Mouse (Mus musculus) adrenal gland, adult 18-20 months (tissue): ENCODE results near the gene Luc7l3. TPM values are rescaled to one million over a fixed set of nuclear protein-coding genes. Genes with fewer than 3 reads are reported as not detected.
"Not testable (repeated sequence)": the region's sequence is repeated elsewhere in the genome, so short reads cannot be mapped to it uniquely, and the experiment has no call there.

Source experiments
- DNase-seq, 2 experiments: peaks; one replicate each; pipeline ENCODE4 v3.0.0; 2021 to 2022; ENCODE audit warnings: low spot score in 2 of 2
- total RNA-seq, 2 experiments: library from RNA; stranded (reverse); gene quantifications; 1 replicate in 1 of 2; 2 replicates in 1 of 2; pipeline ENCODE4 v1.2.3; 2021

Gene Luc7l3
- total RNA-seq, 2 experiments from 2014 or later: 58.1 to 71.9 TPM

- DNase-seq: no peak
Observed at GRCm38 (mm10) chr11:94314098-94314652, 7.6 kb downstream of the Luc7l3 start.

GRCm38 (mm10) chr11:94312733-94313132 is 9.1 kb downstream of the Luc7l3 start:
- no peak for DNase-seq

GRCm38 (mm10) chr11:94294996-94295845 is 26.6 kb downstream of the Luc7l3 start:
- DNase-seq: no peak

DNA sequence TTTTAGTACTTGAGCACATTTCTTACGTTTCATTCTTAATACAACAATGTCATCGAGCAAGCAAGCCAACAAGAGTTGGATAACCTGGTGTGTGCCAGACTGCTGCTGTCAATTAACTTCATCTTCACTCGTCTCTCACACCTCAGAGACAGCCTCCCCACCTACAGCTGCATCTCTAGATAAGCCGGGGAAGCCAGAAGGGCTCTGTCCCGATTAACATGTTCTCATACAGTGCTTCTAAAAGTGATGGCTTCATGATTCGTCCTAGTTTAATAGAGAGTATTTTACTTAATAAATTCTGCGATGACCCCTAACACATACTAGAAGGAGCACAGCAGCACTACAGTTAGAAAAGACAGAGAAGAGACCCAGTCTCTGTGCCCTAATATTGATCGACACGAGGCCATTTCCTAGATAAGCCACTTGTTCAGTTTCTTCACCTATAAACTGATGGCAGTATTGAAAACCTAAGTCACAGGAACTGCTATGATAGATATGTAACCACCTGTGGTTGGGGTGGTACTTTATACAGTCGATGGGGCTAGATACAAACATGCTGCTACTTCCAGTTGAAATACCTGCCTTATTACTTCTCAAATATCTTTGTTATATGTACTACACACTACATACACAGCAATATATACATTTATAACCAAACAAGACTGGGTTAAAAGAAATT is 31.6 kb downstream of the Luc7l3 start:
- no peak for DNase-seq

GRCm38 (mm10) chr11:94287105-94287504 is 34.7 kb downstream of the Luc7l3 start:
- no peak for DNase-seq

GRCm38 (mm10) chr11:94285886-94286574 is 35.8 kb downstream of the Luc7l3 start:
- DNase-seq: no peak

DNA sequence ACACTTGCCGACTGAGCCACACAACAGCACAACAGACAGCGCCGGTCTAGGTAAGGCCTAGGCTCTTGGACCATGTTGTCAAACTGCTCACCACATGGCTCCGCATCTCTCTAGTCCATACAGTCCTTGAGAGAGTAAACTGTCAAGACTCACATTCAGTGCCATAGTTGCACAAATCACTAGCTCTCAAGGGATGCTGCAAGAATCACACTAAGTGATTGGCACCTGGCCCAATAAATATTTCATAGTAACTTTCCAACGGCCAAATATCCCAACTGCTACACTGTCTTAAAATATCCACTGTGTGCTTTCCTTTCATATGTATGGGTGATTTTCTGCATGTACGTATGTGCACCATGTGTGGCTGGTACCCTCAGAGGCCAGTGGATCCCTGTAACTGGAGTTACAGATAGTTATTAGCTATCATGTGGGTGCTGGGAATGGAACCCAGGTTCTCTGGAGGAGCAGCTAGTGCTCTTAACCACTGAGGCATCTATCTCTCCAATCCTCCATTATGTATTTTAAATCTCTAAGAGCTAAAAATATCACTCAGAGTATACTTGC is 38.2 kb downstream of the Luc7l3 start:
- DNase-seq: no peak

DNA sequence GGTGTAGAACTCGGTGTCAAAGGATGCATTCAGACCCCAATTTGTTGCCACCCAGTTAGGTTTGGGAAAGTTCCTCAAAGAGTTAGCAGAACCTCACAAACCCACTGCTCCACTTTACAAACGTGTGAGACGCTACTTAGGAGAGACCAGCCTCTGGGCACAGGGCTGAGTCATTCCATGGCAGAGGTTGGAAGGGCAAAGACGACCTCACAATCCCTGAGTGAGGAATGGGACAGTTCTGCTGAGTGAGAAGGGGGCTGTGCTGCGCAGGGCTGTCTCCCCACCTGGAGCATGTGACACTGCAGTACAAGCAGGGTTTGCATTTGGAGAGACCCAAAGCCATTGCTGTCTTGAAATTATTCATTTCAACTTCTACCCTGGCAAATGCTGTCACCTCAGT is 39.5 kb downstream of the Luc7l3 start:
- no peak for DNase-seq

DNA sequence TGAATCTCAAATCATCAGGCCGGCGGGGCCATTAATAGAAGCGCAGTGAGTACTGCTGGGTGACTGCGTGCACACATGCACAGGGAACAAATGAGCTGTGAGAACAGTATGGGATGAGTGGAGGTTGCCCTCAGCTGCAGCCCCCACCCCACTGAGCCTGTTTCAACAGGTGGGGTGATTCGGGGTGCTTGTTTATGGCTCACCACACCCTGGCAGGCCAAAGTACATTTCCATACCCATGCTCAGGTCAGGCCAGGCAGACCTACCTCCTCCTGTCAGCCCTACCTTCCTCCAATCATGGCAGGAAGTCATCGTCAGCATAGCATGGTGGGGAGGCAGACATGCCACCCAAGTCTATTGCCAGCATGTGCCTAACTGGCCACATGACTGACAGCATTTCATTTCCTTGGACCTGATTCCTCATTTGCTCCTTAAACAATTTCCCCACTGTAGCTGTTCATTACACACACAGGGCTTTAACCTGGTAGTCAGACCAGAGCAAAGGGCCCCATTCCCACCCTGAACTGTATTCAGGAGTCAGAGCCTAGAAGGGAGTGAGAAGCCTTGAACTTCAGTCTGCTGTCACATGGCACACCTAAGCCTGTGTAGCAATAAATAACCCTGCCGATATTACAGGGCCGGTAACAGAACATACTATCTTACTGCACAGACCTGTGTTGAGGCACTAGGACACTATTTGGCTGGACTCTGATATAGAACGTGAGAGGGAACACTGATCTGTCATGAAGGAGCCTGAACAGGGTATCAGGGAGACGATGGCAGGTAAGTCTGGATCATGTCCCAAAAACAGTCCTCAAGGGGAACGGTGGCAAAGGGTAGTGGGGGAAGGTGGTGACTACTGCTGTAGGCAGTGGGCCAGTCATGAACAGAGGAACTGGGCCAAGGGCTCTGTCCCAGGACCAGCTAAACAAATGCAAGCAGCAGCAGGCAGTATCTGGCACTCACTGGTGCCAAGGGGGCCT is 40.3 kb downstream of the Luc7l3 start, which contains the start of gene Gm21885:
Gene Gm21885, plus strand, starts transcription at position 675 of the 983 bp plus-strand sequence.
- DNase-seq: no peak

DNA sequence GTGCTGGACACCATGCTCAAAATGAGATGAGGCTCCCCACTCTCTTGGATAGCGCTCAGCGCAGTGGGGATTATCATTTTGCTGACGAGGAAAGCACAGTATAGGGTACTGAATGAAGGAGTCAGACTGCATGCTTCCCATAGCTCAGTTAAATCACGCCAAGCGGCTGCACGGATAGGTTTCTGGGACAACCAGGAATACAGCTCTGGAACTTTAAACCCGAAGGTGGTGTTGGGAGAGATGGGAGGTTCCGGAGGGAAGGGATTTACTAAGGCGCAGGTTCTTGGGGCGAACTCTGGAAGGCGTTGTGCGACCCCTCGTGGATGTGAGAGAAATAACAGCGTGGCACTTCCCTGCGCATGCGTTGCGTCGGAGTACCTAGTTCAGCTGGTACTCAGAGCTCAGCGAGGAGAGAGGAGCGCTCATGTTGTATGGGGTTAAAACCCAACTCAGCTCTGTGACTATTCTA is 44.9 kb downstream of the Luc7l3 start:
- peak; percentile 82 to 87 for DNase-seq

GRCm38 (mm10) chr11:94275686-94276085 is 46.1 kb downstream of the Luc7l3 start:
- DNase-seq: no peak

DNA sequence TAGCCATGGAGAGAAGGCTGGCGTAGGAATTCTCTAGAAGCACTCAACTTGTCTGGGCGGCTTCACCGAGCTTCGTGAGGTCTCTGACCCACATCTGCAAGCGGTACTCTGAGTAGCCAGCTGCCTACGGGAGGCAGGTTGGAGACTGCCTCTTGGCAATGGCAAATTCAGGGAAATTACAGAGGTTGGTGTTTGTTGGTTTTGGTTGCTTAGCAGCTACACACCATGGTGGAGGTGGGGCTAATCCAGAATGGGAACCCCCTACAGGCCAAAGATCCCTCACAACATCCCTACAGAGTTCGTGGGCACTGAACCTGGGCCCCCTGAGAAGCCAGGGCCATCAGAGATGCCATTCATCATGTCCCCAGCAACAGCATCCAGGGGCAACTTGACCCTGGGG is 46.6 kb downstream of the Luc7l3 start:
- DNase-seq: no peak

DNA sequence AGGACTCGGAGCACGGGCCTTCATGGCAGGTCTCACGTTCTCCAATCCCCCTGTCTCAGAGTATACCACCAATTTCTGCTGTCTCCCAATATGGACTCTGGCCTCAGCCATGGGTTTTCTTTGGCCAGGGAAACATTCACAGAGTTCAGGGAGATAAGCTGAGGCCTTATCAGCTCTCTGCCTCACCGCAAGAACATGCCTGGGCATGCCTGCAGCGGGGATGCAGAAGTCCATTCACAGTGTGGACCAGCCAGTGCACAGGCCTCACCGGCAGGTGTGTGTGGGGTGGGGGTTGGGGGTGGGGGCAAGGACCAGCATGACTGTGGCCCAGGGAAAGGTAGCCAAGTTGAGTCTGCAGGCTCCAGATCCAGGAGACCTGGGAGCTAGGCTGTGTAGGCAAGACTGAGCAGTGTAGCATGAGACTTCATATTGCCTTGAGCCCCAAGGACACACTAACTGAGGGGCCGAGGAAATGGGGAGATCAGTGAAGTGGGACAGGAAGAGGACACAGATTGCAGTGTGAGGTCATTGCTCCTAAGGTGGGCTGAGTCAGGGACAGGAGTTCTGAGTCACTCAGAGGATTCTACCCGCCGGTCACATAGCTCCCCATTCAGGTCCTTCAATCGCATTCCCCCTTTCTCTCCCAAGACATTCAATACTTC is 47.5 kb downstream of the Luc7l3 start:
- DNase-seq: no peak

DNA sequence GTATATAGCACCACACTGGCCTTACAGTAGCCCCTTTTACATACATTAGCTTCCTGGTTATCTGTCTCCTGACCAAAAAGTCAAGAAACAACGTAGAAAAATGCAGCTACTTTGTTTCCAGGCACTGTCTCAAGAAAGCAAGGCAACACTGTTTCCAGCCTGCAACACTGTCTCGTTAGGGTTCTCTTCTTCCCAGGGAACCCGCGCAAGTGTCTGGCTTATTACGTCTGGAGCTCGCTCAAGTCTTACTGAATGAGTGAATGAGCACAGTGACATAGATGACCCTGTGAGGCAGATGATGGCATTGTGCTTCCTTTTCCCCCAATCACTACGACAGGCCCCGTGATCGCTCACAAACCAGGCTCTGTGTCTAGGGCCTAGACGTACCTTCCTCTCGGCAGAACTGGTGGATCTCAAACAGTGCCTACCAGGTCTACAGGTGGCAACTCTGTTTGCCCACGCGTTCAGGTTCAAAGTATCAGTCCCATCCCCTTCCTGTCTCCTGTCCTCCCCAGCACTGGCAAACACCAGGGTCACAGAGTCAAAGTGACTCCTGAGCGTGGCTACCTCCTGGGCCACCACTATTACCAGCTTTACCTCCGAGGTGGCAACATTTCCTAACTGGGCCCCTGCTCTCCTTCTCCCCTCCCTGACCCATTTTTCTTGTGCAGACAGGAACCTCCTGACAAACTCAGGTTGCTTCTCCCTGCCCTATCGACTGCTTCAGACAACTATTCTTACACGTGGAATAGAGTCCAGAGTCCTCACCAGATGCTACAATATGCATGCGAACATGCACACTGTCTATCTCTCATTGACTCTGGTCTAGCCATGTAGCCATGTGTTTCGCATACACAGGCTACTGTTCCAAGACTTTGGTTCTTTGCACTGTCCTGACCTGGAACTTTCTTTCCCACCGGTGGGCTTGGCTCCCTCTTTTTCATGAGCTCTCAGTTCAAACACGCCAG is 48.5 kb downstream of the Luc7l3 start:
- DNase-seq: no peak

GRCm38 (mm10) chr11:94271015-94271414 is 50.8 kb downstream of the Luc7l3 start:
- no peak for DNase-seq

DNA sequence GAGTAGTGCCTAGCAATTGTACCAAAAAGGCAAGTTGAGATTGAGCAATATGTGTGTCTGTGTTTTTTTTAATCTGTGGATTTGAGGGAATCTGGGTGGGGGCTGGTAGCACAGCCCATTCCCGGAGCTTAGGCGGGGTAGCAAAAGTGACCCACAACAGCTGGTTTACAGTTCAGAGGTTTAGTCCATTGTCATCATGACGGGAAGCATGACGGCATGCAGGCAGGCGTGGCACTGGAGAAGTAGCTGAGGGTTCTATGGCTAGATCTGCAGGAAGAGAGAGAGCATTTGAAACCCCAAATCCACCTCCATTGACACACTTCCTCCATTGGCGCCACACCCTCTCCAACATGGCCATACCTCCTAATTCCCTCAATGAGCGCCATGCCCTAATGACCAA is 51.9 kb downstream of the Luc7l3 start:
- DNase-seq: no peak

DNA sequence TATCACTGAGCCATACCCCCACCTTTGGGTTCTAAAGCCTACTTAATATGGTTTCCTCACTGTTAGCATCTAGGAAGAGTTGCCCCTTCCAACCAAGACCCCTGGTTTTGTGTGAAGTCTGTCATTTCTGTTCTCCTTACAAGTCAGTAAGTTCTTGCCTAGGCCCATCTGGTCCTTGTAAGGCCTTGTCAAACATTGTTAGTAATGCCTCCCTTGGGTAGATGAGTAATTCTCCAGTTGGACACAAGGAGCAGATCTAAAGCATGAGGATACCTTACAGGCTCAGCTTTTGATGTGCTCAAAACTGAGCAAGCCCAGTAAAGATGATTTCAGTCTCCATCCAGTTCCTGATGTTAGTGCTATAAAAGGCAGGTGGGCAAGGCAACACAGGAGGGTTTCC is 53.0 kb downstream of the Luc7l3 start:
- no peak for DNase-seq

DNA sequence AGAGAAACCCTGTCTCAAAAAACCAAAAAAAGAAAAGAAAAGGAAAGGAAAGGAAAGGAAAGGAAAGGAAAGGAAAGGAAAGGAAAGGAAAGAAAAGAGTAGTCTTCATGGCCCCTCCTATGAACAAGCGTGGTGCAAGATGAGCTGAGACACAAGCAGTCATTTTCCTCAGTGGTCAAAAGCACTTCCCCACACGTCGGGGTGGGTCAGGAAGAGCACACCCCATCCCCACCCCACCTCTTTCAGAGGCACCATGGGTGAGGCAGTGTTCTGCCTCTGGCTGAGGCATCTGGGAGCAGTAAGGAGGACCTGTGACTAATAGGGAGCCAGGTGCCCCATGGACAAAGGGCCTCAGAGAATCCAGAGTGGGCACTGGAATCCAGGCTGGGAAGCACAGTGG is 55.6 kb downstream of the Luc7l3 start:
- not testable (repeated sequence) for DNase-seq
